Mouse (Mus musculus) natural killer cell, adult 2 months (primary cell): Measurements from ENCODE around the gene Mrap2.
"Not testable (repeated sequence)": the region's sequence is repeated elsewhere in the genome, so short reads cannot be mapped to it uniquely, and the experiment has no call there.

Experiments
- DNase-seq, 2 experiments: peaks; one replicate each; pipeline ENCODE4 v3.0.0; 2022; ENCODE audit warnings: low spot score in 2 of 2

Mrap2 gene

DNA sequence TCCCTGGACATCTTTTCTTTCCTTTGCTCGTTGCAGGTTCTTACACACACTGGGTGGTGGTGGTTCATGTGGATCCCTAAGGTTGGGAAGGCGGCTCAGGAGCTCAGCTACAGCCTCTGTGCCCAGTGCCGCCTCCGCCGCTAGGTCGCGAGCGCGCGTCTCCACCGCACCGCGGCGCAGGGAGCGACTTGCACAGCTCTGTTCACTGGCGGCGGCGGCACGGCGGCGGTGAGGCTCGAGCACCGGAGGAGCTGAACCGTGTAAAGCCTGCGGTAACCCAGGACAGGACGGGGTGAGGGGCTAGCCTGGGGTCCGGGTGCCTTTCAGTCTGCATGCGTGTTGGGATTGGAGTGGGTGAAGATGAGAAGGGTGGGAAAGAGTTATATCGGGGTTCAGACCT is at the start of gene Mrap2:
Gene Mrap2, plus strand, starts transcription at position 201 of the 400 bp plus-strand sequence.
- DNase-seq: no peak

DNA sequence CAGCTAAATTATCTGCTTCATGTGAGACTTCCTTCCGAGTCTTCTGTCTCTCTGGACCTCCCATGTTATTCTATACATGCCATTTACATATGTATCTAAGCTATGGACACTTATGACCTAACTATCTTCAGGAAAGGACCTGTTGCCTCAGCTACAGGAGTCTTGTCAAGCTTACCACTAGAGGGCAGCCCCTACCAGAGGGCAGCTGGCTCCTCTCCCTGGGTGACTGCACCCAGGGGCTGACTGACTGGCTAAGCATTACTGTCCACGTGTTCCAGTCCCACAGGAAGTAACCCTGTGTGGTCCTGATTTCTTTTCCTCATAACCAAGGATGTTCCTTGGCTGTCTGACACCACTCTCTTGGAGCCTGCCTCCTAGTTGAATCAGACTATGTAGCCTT is 46.1 kb upstream of the Mrap2 start:
- peak in 1 of 2 experiments; percentile 9 for DNase-seq

DNA sequence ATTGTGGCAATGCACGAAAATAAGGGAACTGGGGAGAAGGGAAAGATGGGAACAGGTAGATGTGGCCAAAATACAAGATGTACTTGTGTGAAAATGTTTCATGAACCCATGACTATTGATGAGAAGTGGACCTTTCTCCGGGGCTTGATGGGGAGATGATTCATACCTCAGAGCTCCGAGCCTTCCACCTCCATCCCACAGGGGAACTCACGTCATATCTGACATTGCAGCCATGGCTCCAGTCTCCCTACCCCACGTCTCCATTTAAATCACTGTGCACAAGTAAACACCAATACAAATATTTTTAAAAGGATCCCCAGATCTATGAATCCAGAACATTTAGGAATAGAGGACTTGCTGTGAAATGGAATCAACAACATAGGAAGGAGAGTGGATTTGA is 29.1 kb upstream of the Mrap2 start:
- DNase-seq: no peak

DNA sequence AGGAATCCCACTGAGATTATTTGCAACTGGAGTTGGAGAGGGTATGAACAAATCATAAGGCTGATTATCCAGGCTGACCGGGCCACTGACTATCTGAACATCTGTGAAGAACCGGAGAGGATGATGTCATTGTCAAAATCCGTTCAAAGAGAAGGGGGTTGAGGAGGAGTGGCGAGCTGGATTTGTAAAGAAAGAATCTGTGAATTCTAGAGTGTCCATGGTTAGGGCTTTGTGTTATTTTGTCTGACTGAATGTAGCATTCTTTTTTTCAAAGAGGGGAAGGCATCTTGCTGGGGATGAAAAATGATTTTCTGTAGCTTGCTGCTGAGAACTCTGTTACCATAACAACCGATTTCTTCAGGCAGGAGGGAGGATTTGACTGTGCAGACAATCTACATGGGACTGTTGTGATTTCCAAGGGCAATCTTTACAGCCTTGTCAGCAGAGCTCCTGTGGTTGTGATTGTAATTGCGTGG is 28.6 kb upstream of the Mrap2 start:
- DNase-seq: no peak

DNA sequence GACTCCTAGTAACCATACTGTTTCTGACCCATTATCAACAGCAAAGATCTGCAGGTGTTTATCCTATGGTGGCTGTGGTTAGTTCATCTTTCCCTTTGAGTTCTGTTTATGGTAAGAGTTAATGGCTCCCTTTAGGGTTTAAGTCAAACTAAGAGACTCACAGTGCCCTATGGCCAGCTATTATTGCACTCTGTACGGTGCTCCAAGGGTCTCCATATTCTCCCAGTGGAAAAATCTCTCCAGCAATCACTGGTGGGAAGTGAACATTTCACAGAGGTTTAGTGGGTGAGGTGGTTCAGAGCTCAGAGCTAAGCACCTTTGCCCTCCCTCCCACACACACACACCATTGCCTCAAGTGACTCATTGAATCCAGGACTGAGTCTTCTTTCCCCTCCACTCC is 28.1 kb upstream of the Mrap2 start:
- DNase-seq: no peak

DNA sequence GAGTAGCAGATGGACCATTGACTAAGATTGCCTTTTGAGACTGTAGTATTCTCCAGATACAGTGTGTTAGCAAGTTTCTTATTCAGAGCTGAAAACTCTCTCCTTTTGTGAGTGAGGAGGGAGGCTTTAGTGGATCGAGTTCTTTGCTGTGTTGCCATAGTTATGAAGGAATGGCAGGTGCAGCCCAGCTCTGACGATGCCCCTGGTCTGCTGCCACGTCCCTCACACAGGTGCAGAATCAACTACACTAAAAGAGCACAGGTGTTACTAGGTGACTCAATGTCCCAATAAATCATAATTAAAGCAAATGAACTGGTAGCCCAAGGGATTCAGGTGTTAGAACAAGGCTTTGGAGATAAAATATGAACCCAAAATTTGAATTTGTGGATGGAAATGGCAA is 25.1 kb upstream of the Mrap2 start:
- DNase-seq: no peak

DNA sequence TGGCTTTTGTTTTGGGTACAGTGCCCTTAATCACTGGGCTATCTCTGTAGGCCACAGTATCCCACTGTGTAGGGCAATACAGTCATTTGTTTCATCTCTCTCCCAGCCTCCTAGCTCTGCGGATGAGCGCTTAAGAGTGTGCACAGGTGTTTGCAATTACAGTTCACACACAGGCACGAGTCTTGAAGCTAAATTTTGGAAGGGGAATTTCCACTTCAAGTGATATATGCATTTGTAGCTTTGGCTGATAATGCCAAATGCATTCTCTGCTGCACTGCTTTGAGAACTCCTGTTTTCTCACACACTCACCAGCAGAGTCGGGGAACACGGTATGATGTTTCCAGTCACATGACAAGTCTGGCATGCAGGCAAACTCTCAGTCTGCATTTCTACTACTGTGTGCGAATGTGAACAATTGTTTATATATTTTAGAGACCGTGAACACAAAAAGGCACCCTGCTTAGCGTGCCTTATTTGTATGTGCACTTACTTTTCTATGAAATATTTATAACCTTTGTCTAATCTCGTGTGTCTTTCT is 22.1 kb upstream of the Mrap2 start:
- DNase-seq: no peak

DNA sequence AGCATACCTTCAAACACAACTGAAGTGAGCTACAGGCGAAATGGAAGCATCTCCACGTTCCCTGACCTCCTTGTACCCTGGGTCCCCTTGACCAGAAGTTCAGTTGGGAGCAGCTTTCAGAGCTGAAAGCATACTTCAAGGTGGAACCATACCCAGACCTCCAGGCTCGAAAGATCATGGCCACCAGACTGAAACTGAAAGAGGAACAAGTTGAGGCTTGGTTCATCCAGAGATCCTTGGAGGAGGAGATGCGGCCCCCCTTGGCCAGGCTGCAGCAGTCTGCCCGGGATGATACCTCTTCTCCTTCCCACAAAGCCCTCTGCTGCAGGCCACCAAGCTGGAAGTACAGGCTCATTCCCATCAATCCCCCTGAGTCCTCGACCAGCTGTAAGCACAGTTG is 17.1 kb upstream of the Mrap2 start:
- not testable (repeated sequence) for DNase-seq

DNA sequence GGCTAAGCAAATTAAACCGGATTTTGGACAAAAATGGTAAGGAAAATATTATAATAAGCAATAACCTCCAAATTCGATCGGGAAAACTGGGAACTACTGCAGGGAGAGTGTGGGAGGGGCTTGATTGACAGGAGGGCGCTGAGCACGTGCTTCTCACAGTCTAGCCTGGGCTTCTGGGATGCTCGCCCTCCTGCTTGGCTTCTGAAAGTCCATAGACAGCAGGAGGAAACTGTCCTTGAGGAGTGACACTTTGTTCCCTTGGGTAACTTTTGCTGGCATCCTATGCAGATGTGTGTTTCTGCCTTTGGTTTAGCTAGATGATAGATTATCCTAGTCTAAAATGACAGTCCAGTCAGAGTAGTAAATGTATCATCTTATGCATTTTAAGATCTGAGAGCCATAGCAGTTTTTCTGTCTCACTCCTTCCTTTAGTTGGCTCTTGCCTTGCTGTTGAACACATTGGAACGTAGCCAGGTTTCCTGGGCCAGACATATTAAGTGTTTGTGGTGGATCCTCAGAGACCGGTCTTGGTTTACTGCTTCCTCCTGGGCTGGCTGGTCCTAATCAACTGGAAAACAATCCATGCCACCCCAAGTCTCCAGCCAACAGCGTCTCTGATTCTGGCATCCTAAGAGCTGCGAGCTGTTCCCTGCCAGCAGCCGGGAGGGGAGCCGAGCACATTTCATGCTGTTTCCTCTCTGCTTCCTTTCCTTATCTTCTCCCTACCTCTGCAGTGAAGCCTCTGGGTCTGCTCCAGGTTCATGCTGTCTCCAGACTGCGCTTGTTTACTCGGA is 8.1 kb upstream of the Mrap2 start:
- DNase-seq: no peak

DNA sequence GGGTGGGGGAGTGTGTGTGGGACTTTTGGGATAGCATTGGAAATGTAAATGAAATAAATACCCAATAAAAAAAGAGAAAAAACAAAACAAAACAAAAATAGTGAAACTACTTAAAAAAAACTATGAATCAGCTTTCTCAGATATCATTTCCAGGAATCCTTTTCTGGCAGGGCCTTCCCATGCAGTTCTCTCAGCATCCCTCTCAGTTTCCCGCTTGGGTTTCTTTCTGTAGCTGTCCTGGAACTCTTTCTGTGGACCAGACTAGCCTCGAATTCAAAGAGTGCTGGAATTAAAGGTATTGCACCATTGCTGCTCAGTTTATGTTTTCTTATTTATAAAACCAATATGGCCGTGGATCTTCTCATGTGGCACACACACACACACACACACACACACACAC is 1.0 kb upstream of the Mrap2 start:
- DNase-seq: no peak

DNA sequence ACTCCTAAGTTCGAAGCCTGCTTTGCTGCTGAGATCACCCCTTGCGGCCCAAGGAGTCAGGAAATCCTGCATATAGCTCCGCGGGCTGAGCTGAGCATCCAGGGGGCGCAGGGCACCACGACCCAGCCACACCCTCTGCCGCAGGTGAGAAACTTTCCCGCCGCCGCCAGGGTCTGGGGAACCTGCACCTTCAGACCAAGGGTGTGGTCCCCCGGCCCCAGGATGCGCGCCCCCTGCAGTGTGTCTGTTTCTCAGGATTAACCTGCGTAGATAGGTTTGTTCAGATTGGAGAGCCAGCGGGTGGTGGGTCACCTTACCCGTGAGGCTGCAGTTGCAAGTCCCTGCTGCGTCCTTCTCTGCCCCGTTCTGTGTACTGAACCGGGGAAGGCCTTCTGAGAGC is 426 bp downstream of the Mrap2 start:
- no peak for DNase-seq

DNA sequence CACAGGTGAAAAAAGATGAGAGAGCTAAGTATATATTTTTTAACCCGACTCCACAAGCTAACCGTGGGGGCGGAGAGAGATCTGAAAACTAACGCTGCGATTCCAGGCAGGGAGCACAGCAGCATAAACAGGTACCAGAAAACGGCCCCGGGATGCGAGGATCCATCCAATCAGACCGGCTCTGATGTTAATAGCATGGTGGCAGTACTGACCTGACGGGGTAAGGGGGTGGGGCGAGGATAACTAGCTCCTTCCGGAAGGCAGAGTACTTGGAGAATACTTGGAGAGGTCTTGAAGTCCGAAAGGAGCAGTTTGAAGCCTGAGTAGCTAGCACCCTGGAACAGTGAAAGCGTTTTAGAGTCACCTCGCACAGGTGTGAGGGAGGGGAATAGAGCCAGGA is 1.1 kb downstream of the Mrap2 start:
- no peak for DNase-seq

DNA sequence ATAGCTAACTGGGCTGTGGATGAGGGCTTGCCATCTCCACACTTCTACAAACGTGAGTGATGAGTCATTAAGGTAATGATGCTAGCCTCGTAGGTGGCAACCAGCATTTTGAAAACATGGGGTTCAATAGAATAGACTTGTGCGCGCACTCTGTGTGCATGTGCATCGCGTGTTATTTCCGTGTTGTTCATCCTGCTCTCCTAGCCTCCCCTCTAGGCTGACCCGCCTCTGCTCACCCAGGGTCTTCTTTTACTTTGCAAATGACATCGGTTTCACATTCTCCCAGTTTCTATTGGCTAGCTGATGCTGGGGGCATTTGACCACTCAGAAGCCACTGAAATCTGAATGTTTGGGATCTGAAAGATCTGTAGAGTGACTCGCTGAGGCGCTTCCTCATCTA is 1.6 kb downstream of the Mrap2 start:
- no peak for DNase-seq

DNA sequence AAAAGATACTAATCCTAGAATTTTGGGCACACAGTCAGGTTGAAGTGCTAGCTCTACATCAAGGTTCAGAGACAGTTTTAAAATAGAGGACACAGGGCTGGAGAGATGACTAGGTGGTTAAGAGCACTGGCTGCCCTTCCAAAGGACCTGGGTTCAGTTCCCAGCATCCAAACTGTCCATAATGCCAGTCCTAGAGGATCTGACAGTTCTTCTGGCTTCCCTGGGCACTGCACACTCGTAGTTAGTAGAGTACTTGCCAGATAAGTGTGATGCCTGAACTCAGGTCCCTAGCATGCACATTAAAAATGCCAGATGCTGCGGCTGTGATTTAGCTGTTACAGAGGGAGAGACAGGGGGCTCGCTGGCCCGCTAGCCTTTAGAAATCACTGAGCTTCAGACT is 2.3 kb downstream of the Mrap2 start:
- DNase-seq: no peak

DNA sequence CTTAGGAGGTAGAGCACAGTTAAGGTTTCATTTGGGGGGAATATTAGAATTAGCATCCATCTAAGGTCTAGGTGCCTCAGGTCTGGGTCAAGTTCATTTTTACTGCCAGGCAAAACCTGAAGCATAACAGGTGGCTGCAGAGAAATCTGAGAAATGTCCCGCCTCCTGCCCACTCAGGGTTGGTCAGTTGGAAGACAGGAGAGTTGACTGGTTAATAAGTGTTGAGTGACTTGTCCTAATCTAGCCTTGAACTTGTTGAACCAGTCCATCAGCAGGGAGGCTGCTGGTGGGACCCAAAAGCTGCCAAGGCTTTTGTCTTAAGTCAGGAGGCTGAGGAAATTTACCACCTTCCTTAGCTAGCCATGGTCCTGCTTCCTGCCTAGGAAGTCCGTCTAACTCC is 3.8 kb downstream of the Mrap2 start:
- no peak for DNase-seq

DNA sequence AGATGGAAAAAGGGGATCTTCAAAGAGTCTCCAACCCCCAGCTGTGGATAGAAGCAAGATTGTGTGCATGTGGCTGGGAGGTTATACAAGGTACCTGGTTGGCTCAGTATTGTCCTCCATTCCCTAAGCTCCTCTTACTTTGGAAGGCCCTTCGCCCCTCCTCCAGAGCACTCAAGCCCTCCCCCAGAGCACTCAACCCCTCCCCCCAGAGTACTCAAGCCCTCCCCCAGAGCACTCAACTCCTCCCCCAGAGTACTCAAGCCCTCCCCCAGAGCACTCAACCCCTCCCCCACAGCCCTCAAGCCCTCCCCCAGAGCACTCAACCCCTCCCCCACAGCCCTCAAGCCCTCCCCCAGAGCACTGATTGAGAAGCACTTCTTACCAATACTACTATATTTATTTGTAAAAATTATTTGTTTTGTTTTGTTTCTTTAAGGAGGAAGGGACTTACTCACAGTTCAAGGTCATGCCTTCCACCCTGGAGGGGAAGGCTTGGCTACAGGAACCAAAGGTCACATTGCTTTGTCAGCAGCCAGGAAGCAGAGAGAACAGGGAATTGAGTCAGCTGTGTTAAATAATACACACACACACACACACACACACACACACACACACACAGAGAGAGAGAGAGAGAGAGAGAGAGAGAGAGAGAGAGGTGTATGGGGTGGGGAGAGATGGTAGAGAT is 8.7 kb downstream of the Mrap2 start:
- no peak for DNase-seq

DNA sequence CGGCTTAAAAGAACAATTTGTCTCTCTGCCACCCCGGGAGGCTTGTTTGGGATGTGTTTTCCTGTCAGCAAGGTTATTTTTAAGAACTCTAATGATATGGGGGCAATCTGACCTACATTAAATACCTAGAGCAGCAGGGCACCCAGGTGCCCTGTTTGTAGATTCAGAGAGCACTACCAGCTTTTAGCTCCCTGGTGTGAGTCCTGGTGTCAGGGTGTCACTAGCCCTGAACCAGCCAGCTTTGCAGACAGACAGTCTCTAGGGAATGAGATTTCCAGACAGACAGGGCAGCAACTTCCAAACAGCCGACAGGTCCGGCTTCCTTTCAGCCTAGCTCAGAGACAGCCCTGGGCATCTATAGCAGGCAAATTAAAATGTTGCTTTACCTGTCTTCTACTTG is 18.5 kb downstream of the Mrap2 start:
- DNase-seq: no peak

DNA sequence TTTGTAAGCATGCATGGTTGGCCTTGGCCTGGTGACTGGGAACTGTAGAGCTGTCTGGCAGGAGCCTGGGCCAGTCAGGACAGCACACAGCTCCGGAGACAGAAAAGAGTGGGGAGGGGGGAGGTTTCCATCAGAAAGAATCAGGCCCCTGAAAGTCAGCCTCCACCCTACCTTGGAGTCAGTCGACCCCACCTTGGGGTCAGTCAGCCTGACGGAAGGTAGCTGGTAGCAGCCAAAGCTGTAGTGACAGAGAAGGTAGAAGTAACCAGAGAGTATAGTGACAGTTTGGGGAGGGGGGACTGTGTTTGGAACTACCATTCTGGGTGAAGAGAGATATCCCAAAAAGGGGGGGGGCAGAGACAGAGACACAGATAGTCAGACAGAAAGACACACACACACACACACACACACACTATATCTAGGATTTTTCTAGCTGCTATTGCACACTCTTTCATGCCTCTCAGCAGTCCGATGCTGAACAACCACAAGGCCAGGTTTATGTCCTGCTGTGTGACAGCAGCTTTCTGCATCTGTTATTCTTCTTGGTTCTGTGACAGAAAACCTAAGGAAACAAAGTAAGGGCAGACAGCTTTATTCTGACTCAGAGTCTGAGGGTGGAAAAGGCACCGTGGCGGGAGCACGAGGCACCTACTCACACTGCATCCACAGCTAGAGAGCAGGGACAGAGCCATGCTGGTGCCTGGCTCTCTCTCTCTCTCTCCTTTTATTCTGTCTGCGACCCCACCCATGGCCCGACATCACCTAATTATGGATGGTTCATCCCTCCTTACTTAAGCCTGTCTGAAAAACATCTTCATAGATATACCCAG is 23.1 kb downstream of the Mrap2 start:
- no peak for DNase-seq

DNA sequence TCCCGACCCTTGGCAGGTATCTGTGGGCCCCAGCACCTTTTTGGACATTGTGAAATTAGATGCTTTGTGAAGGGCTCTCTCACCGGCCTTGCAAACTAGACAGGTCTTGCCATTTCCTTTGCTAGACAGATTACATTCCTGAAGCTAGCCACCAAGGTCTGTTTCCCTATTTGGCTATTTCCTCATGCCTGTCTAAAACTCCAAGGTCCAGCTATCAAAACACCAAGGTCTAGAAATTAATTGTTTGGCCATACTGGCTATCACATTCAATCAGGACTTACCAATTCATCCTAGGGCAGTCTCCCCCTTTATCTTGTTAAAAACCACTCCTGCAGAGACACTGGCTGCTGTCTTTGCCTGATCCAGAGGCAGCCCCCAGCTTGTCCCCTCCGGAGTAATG is 23.9 kb downstream of the Mrap2 start:
- DNase-seq: no peak

DNA sequence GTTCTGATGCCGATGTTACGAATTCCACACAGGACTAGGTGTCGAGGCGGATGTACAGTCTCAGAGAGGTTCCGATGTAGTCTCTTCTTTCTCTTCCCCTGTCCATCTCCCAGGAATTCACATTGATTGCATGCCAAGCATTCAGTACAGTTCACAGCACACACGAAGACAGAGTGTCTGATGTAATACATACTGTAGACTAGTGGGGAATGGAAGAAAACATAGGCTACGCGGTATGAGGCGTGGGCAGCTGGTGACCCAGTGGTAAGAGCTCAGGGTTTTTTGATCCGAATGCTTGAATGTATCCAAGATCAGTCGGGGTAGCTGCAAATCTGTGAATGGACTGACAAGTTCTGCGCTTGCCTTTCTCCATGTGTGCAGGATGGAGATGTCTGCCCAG is 25.0 kb downstream of the Mrap2 start:
- DNase-seq: no peak

DNA sequence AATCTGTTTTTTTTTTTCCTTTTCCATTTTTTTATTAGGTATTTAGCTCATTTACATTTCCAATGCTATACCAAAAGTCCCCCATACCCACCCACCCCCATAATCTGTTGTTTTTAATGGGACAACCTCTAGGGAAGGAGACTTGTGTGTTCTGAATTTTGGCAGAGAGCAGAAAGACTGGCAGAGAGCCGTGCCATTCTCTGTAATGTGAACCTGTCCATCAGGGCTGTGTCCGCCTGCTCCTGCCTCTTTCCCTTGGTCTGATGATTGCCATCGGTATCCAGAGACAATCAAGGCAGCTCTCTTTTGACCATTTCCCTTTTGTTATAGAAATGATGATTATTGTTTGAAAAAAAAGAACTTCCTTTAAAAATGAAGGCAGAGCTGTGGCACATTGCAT is 26.8 kb downstream of the Mrap2 start:
- no peak for DNase-seq

DNA sequence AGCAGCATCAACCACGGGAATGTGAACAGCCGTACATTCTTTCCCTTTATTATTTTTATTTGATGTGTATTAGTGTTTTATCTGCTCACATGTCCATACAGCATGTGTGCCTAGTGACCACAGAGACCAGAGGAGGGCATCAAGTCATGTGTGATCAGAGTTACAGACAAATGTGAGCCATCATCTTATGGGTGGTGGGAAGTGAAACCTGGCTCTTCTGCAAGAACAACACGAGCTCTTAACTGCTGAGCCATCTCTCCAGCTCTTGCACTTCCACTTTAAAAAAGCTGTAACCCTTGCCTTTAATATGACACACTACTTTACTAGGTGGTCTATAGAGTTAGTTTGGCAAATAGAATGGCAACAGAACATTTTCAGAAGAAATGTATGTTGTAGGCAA is 27.4 kb downstream of the Mrap2 start:
- no peak for DNase-seq
